Mouse (Mus musculus): ENCODE measurements around the gene Capn8.
"Not testable (repeated sequence)": the region's sequence is repeated elsewhere in the genome, so short reads cannot be mapped to it uniquely, and the experiment has no call there.

The Capn8 gene

GRCm38 (mm10) chr1:182620470-182620869 is 55.7 kb downstream of the Capn8 start:
- DNase-seq: no peak

GRCm38 (mm10) chr1:182621256-182621655 is 56.4 kb downstream of the Capn8 start:
- DNase-seq: no peak

GRCm38 (mm10) chr1:182626197-182626596 is 61.4 kb downstream of the Capn8 start:
- DNase-seq: no peak

GRCm38 (mm10) chr1:182629228-182629627 is 64.4 kb downstream of the Capn8 start:
- no peak for DNase-seq

- no peak for DNase-seq
These were observed 69.0 kb downstream of the Capn8 start for GRCm38 (mm10) chr1:182633712-182634294.

GRCm38 (mm10) chr1:182639016-182639415 is 74.2 kb downstream of the Capn8 start:
- DNase-seq: no peak

GRCm38 (mm10) chr1:182639456-182639855 is 74.6 kb downstream of the Capn8 start:
- DNase-seq: no peak

- no peak for DNase-seq
These were observed 75.3 kb downstream of the Capn8 start for GRCm38 (mm10) chr1:182640094-182640493.

GRCm38 (mm10) chr1:182642779-182643178 is 78.0 kb downstream of the Capn8 start:
- DNase-seq: peak; percentile 14

- DNase-seq: not testable (repeated sequence)
These were observed 79.6 kb downstream of the Capn8 start for GRCm38 (mm10) chr1:182644418-182644817.

GRCm38 (mm10) chr1:182645211-182645668 is 80.4 kb downstream of the Capn8 start:
- no peak for DNase-seq

GRCm38 (mm10) chr1:182646796-182647195 is 82.0 kb downstream of the Capn8 start:
- DNase-seq: no peak

GRCm38 (mm10) chr1:182657760-182658159 is 93.0 kb downstream of the Capn8 start:
- peak; percentile 38 for DNase-seq

GRCm38 (mm10) chr1:182660365-182660764 is 95.6 kb downstream of the Capn8 start:
- DNase-seq: no peak

GRCm38 (mm10) chr1:182663671-182664070 is 98.9 kb downstream of the Capn8 start:
- peak; percentile 23 for DNase-seq

GRCm38 (mm10) chr1:182664841-182665240 is 100.0 kb downstream of the Capn8 start:
- DNase-seq: no peak

- no peak for DNase-seq
These were observed 102.5 kb downstream of the Capn8 start for GRCm38 (mm10) chr1:182667281-182667680.

GRCm38 (mm10) chr1:182669741-182670140 is 104.9 kb downstream of the Capn8 start:
- no peak for DNase-seq

- peak; percentile 23 for DNase-seq
These were observed 105.9 kb downstream of the Capn8 start for GRCm38 (mm10) chr1:182670563-182671342.

- no peak for DNase-seq
These were observed 106.5 kb downstream of the Capn8 start for GRCm38 (mm10) chr1:182671343-182671624.

- peak; percentile 31 for DNase-seq
These were observed 110.5 kb downstream of the Capn8 start for GRCm38 (mm10) chr1:182675346-182675745.

- DNase-seq: no peak
These were observed 113.3 kb downstream of the Capn8 start for GRCm38 (mm10) chr1:182678151-182678550.

- no peak for DNase-seq
These were observed 114.4 kb downstream of the Capn8 start for GRCm38 (mm10) chr1:182679169-182679568.

GRCm38 (mm10) chr1:182679582-182679981 is 114.8 kb downstream of the Capn8 start:
- peak; percentile 60 for DNase-seq

Data from kidney, adult 11 months (tissue).